Mouse (Mus musculus): ENCODE measurements around the gene Ube2ql1.

- TF ChIP-seq CTCF (IDR thresholded peaks at IDR 0.05; ENCODE audit: low read depth, low read length) (no peak), POLR2A (IDR thresholded peaks at IDR 0.05; ENCODE audit: borderline replicate concordance, low read depth, low read length) (no peak)
Observed at GRCm38 (mm10) chr13:69701397-69701796, 38.3 kb downstream of the Ube2ql1 start.

Measured in bone marrow macrophage, adult 2 months (primary cell).